Mouse (Mus musculus) retina, postnatal 7 days (tissue): ENCODE data around the gene Eif3k.

Source experiments
- DNase-seq: peaks from one replicate; pipeline ENCODE4 v3.0.0-alpha.2; 2012; ENCODE audit warnings: low read depth, low spot score

Gene Eif3k

GRCm38 (mm10) chr7:28959505-28960045 lies 22.1 kb downstream of the Eif3k start:
- DNase-seq, result no peak

- no peak for DNase-seq
Measured at GRCm38 (mm10) chr7:28958770-28959169, 22.9 kb downstream of the Eif3k start.

- DNase-seq, result no peak
Measured at GRCm38 (mm10) chr7:28957997-28958725, 23.5 kb downstream of the Eif3k start.

GRCm38 (mm10) chr7:28957286-28957685 lies 24.4 kb downstream of the Eif3k start:
- DNase-seq, result no peak

GRCm38 (mm10) chr7:28956270-28956669 lies 25.4 kb downstream of the Eif3k start:
- no peak for DNase-seq

GRCm38 (mm10) chr7:28955295-28955897 lies 26.3 kb downstream of the Eif3k start:
- no peak for DNase-seq

- DNase-seq, result no peak
Measured at GRCm38 (mm10) chr7:28954773-28955172, 26.9 kb downstream of the Eif3k start.

- no peak for DNase-seq
Measured at GRCm38 (mm10) chr7:28953476-28954376, 27.9 kb downstream of the Eif3k start.

GRCm38 (mm10) chr7:28952786-28953185 lies 28.9 kb downstream of the Eif3k start:
- DNase-seq, result no peak

- no peak for DNase-seq
Measured at GRCm38 (mm10) chr7:28951764-28952163, 29.9 kb downstream of the Eif3k start.

GRCm38 (mm10) chr7:28950346-28951037 lies 31.2 kb downstream of the Eif3k start:
- no peak for DNase-seq

GRCm38 (mm10) chr7:28949298-28949697 lies 32.4 kb downstream of the Eif3k start:
- DNase-seq, result no peak

- no peak for DNase-seq
Measured at GRCm38 (mm10) chr7:28948746-28949145, 32.9 kb downstream of the Eif3k start.

GRCm38 (mm10) chr7:28946271-28946610 lies 35.4 kb downstream of the Eif3k start:
- DNase-seq, result no peak

- DNase-seq, result no peak
Measured at GRCm38 (mm10) chr7:28945416-28946270, 36.0 kb downstream of the Eif3k start.

GRCm38 (mm10) chr7:28944756-28945415 lies 36.8 kb downstream of the Eif3k start:
- DNase-seq, result no peak

- no peak for DNase-seq
Measured at GRCm38 (mm10) chr7:28943451-28944180, 38.0 kb downstream of the Eif3k start.

GRCm38 (mm10) chr7:28941542-28941941 lies 40.1 kb downstream of the Eif3k start:
- no peak for DNase-seq

- no peak for DNase-seq
Measured at GRCm38 (mm10) chr7:28941129-28941528, 40.5 kb downstream of the Eif3k start.
